Mouse (Mus musculus) hindbrain, embryonic 10.5 days (tissue): ENCODE data around the gene Gm6370. TPM values are rescaled to one million over a fixed set of nuclear protein-coding genes. Genes with fewer than 3 reads are reported as not detected.
"Not testable (repeated sequence)": the region's sequence is repeated elsewhere in the genome, so short reads cannot be mapped to it uniquely, and the experiment has no call there.

Experiments
- DNase-seq: peaks from one replicate; pipeline ENCODE4 v3.0.0-alpha.2; 2017; ENCODE audit warnings: low spot score
- H3K27ac ChIP-seq: fragments of 300-500 bp; sonication (generic); 2 replicates; pipeline ENCODE4 v1.5.1; 2016; ENCODE audit warnings: mild to moderate bottlenecking, moderate library complexity
- H3K27me3 ChIP-seq: fragments of 300-500 bp; sonication (generic); 2 replicates; pipeline ENCODE4 v1.6.1; 2016; ENCODE audit warnings: mild to moderate bottlenecking; ENCODE audit not compliant: poor library complexity, insufficient read depth, severe bottlenecking
- H3K36me3 ChIP-seq: fragments of 300-500 bp; sonication (generic); 2 replicates; pipeline ENCODE4 v1.6.1; 2016; ENCODE audit warnings: mild to moderate bottlenecking, moderate library complexity
- H3K4me1 ChIP-seq: fragments of 300-500 bp; sonication (generic); replicated peaks from 2 replicates; pipeline ENCODE4 v1.6.1; 2016; ENCODE audit warnings: mild to moderate bottlenecking
- H3K4me3 ChIP-seq: fragments of 300-500 bp; sonication (generic); 2 replicates; pipeline ENCODE4 v1.5.1; 2016; ENCODE audit warnings: mild to moderate bottlenecking, moderate library complexity
- H3K9me3 ChIP-seq: fragments of 300-500 bp; sonication (generic); 2 replicates; pipeline ENCODE4 v1.6.1; 2016; ENCODE audit warnings: mild to moderate bottlenecking, moderate library complexity
- WGBS: fragments of 180-500 bp; shearing (Covaris S2); methylation state at CpG from one replicate; pipeline ENCODE4 v1.1.7; 2016; 5-methylcytosine and 5-hydroxymethylcytosine counted together
- polyA plus RNA-seq: library from polyadenylated mRNA; unstranded; fragments of >200 nt; fragmentation: Nextera tagmentation; extraction: Ambion mirVana; gene quantifications from 2 replicates; pipeline ENCODE4 v1.2.1, GENCODE M21; 2016

Gene Gm6370
- polyA plus RNA-seq, 1 experiment from 2014 or later = not detected

DNA sequence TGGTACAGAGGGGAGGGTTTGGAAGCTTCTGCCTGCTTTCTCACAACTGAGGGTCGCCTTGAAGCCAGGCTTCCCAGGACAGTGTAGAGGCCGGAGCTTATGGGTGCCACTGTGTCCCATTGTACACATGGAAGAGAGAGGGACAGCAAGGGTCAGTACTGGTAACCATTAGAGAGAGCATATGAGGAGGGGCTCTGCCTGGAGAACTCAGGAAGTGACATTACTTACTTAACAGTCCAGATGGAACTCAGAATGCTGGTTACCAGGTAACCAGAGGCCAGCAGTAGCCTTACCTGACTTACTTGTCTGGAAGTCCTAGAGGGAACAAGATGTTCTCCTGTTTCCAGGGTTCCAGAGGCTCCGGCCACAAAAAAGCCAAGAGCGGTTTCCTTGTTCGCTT, 10.9 kb downstream of the Gm6370 start, which contains the start of gene 4930449I24Rik:
4930449I24Rik (plus strand) TSS at position 301 of the 400 bp plus-strand sequence.
- H3K36me3 ChIP-seq, H3K4me3 ChIP-seq, DNase-seq, H3K27me3 ChIP-seq, H3K4me1 ChIP-seq, H3K27ac ChIP-seq, H3K9me3 ChIP-seq: not testable (repeated sequence)
- WGBS = no CpG with 5 or more reads among the region's 5 CpGs

DNA sequence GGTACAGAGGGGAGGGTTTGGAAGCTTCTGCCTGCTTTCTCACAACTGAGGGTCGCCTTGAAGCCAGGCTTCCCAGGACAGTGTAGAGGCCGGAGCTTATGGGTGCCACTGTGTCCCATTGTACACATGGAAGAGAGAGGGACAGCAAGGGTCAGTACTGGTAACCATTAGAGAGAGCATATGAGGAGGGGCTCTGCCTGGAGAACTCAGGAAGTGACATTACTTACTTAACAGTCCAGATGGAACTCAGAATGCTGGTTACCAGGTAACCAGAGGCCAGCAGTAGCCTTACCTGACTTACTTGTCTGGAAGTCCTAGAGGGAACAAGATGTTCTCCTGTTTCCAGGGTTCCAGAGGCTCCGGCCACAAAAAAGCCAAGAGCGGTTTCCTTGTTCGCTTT, 22.7 kb downstream of the Gm6370 start, which contains the start of gene Gm3402:
Gm3402 (plus strand) TSS at position 301 of the 400 bp plus-strand sequence.
- H3K4me3 ChIP-seq, DNase-seq, H3K9me3 ChIP-seq, H3K4me1 ChIP-seq, H3K27ac ChIP-seq, H3K36me3 ChIP-seq, H3K27me3 ChIP-seq: not testable (repeated sequence)
- WGBS = 100% methylated on average over 2 of the region's 5 CpGs

DNA sequence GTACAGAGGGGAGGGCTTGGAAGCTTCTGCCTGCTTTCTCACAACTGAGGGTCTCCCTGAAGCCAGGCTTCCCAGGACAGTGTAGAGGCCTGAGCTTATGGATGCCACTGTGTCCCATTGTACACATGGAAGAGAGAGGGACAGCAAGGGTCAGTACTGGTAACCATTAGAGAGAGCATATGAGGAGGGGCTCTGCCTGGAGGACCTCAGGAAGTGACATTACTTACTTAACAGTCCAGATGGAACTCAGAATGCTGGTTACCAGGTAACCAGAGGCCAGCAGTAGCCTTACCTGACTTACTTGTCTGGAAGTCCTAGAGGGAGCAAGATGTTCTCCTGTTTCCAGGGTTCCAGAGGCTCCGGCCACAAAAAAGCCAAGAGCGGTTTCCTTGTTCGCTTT, 34.3 kb downstream of the Gm6370 start, which contains the start of gene Gm3404:
Gm3404 (plus strand) TSS at position 301 of the 400 bp plus-strand sequence.
- H3K9me3 ChIP-seq, H3K27ac ChIP-seq, DNase-seq, H3K27me3 ChIP-seq, H3K4me3 ChIP-seq, H3K36me3 ChIP-seq, H3K4me1 ChIP-seq: not testable (repeated sequence)
- WGBS = 90% methylated on average over 3 of the region's 3 CpGs

DNA sequence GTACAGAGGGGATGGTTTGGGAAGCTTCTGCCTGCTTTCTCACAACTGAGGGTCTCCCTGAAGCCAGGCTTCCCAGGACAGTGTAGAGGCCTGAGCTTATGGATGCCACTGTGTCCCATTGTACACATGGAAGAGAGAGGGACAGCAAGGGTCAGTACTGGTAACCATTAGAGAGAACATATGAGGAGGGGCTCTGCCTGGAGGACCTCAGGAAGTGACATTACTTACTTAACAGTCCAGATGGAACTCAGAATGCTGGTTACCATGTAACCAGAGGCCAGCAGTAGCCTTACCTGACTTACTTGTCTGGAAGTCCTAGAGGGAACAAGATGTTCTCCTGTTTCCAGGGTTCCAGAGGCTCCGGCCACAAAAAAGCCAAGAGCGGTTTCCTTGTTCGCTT, 46.2 kb downstream of the Gm6370 start, which contains the start of gene Gm3409:
Gm3409 (plus strand) TSS at position 301 of the 400 bp plus-strand sequence.
- H3K36me3 ChIP-seq, H3K4me1 ChIP-seq, H3K27me3 ChIP-seq, H3K9me3 ChIP-seq, DNase-seq, H3K4me3 ChIP-seq, H3K27ac ChIP-seq: not testable (repeated sequence)
- WGBS = 91% methylated on average over 3 of the region's 3 CpGs

Other genes starting within 250 kb of the Gm6370 start
- 13.1 and 16.7 TPM in 2 replicates for gene Wasf3, start 106.4 kb upstream of the Gm6370 start, polyA plus RNA-seq
- not detected in 2 replicates for gene Gm6408, start 9.4 kb upstream of the Gm6370 start, polyA plus RNA-seq
- not detected in 2 replicates for gene 4930449I24Rik, start 11.0 kb downstream of the Gm6370 start, polyA plus RNA-seq
- not detected in 2 replicates for gene Gm3402, start 22.8 kb downstream of the Gm6370 start, polyA plus RNA-seq
- not detected in 2 replicates for gene Gm3404, start 34.4 kb downstream of the Gm6370 start, polyA plus RNA-seq
- not detected in 2 replicates for gene Gm3409, start 46.3 kb downstream of the Gm6370 start, polyA plus RNA-seq
- not detected in 2 replicates for gene Gm3415, start 64.8 kb downstream of the Gm6370 start, polyA plus RNA-seq
- gene Gpr12, start 93.9 kb downstream of the Gm6370 start, polyA plus RNA-seq = 0.11 TPM in 1 of 2 replicates, not detected in the other